Mouse (Mus musculus): ENCODE results near the gene Trh.

DNA sequence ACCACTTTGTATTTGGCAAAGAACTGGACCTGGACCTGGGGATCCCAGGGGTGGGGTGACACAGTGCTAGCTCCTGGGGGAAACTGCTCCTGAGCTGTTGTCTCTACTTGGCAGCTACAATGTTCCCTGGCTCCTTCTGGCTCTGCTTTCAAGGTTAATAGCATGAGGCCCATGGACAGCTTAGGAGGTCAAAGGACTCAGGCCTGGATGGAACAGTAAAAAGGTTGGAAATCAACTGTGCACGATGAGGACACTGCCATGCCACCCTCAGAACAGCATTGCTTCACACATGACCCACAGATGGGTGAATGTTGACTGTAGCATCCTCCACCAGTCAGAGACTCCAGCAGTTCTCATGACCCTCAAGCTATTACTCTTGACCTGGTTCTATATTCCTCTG is 13.1 kb downstream of the Trh start:
- TF ChIP-seq ZNF384 (IDR thresholded peaks at IDR 0.05; ENCODE audit: low read depth, low read length): no peak
- no peak for TF ChIP-seq MAFK (IDR thresholded peaks at IDR 0.05; ENCODE audit: insufficient read depth, low read depth, low read length)
- no peak for TF ChIP-seq ZC3H11A (IDR thresholded peaks at IDR 0.05; ENCODE audit: borderline replicate concordance, low read depth, low read length)
- no peak for TF ChIP-seq CHD2 (IDR thresholded peaks at IDR 0.05; ENCODE audit: low read depth, low read length)

Data from ES-E14 (cell line).